Mouse (Mus musculus) midbrain, embryonic 14.5 days (tissue): ENCODE results near the gene Impg1. TPM values are rescaled to one million over a fixed set of nuclear protein-coding genes. Genes with fewer than 3 reads are reported as not detected.

Source experiments
- ATAC-seq: fragments of 200-750 bp; cut with Nextera tagmentation; 2 replicates; pipeline ENCODE4 v1.8.0; 2017; ENCODE audit warnings: moderate number of reproducible peaks, moderate library complexity; ENCODE audit not compliant: low FRiP score, low TSS enrichment
- DNase-seq: peaks from one replicate; pipeline ENCODE4 v3.0.0-alpha.2; 2015
- H3K27ac ChIP-seq: fragments of 300-500 bp; sonication (generic); replicated peaks from 2 replicates; pipeline ENCODE4 v1.5.1; 2014; ENCODE audit warnings: mild to moderate bottlenecking, low read depth, low read length, moderate library complexity
- H3K27me3 ChIP-seq: fragments of 300-500 bp; sonication (generic); 2 replicates; pipeline ENCODE4 v1.6.1; 2014; ENCODE audit warnings: low read length, control low read depth, mixed read lengths; ENCODE audit not compliant: control insufficient read depth, insufficient read depth
- H3K36me3 ChIP-seq: fragments of 300-500 bp; sonication (generic); 2 replicates; pipeline ENCODE4 v1.6.1; 2014; ENCODE audit warnings: low read length, control low read depth; ENCODE audit not compliant: control insufficient read depth, insufficient read depth
- H3K4me1 ChIP-seq: fragments of 300-500 bp; sonication (generic); 2 replicates; pipeline ENCODE4 v1.6.1; 2014; ENCODE audit warnings: mild to moderate bottlenecking, antibody characterized with exemption, low read length, control low read depth; ENCODE audit not compliant: control insufficient read depth, insufficient read depth
- H3K4me2 ChIP-seq: fragments of 300-500 bp; sonication (generic); 2 replicates; pipeline ENCODE4 v1.6.1; 2014; ENCODE audit warnings: mild to moderate bottlenecking, low read length, moderate library complexity
- H3K4me3 ChIP-seq: fragments of 300-500 bp; sonication (generic); replicated peaks from 2 replicates; pipeline ENCODE4 v1.5.1; 2014; ENCODE audit warnings: low read depth, low read length
- H3K9ac ChIP-seq: fragments of 300-500 bp; sonication (generic); replicated peaks from 2 replicates; pipeline ENCODE4 v1.6.1; 2014; ENCODE audit warnings: mild to moderate bottlenecking, low read length, moderate library complexity
- H3K9me3 ChIP-seq: fragments of 300-500 bp; sonication (generic); 2 replicates; pipeline ENCODE4 v1.6.1; 2016; ENCODE audit warnings: low read length, control low read depth, mixed read lengths; ENCODE audit not compliant: control insufficient read depth
- WGBS: fragments of 180-500 bp; shearing (Covaris S2); extraction: QIAGEN DNeasy Blood & Tissue Kit; methylation state at CpG from one replicate; pipeline ENCODE4 v1.1.7; 2014; 5-methylcytosine and 5-hydroxymethylcytosine counted together
- polyA plus RNA-seq: library from polyadenylated mRNA; unstranded; fragments of >200 nt; fragmentation: Nextera tagmentation; extraction: Ambion mirVana; gene quantifications from 2 replicates; pipeline ENCODE4 v1.2.1, GENCODE M21; 2014

Gene Impg1
- polyA plus RNA-seq, 1 experiment from 2014 or later: not detected

DNA sequence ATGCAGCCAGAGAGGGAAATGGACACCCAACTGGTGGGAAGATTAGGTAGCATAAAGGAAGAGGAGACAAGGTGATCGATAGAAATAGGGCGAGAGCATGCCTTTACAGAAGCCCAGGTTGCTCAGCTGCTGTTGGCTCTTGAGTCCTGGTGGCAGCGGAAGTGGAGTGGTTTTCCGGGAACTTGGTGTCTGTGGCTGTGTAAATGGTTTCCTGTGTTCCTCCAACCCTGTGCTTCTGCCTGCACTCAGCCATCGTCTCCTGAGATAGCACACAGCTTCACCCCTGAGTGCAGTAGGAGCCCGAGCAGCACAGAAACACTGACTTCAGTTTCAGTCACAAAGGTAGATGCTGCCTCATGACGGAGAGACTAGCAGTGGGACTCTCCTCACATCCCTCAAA is 198.8 kb downstream of the Impg1 start:
- WGBS: 90% methylated on average over 7 of the region's 7 CpGs
- H3K4me3 ChIP-seq: no peak overlapping the region
- no peaks in the 10 kb centered on the region for H3K9me3 ChIP-seq
- no peak for ATAC-seq
- no peaks in the 10 kb centered on the region for H3K36me3 ChIP-seq
- no peaks in the 10 kb centered on the region for H3K27me3 ChIP-seq
- no peak overlapping the region for H3K27ac ChIP-seq
- no peaks in the 10 kb centered on the region for H3K4me1 ChIP-seq
- no peak overlapping the region for H3K9ac ChIP-seq
- no peak for DNase-seq
- no peak overlapping the region for H3K4me2 ChIP-seq

GRCm38 (mm10) chr9:80266086-80266485 is 199.2 kb downstream of the Impg1 start:
- no peak overlapping the region for H3K9ac ChIP-seq
- no peak for ATAC-seq
- H3K9me3 ChIP-seq: no peaks in the 10 kb centered on the region
- no peaks in the 10 kb centered on the region for H3K27me3 ChIP-seq
- no peaks in the 10 kb centered on the region for H3K4me1 ChIP-seq
- H3K36me3 ChIP-seq: no peaks in the 10 kb centered on the region
- no peak overlapping the region for H3K27ac ChIP-seq
- H3K4me3 ChIP-seq: no peak overlapping the region
- WGBS: 91% methylated on average over 7 of the region's 7 CpGs
- H3K4me2 ChIP-seq: no peak overlapping the region
- DNase-seq: no peak
